Mouse (Mus musculus): ENCODE measurements around the gene Frem1. TPM values are rescaled to one million over a fixed set of nuclear protein-coding genes. Genes with fewer than 3 reads are reported as not detected.

The Frem1 gene
- total RNA-seq, 1 experiment from 2014 or later = not detected

GRCm38 (mm10) chr4:82945572-82946275 lies 106.4 kb downstream of the Frem1 start:
- ATAC-seq (ENCODE audit: extremely low read depth, insufficient number of reproducible peaks, low FRiP score, poor library complexity, severe bottlenecking) = no peak

GRCm38 (mm10) chr4:82940680-82941079 lies 111.5 kb downstream of the Frem1 start:
- no peak for ATAC-seq (ENCODE audit: extremely low read depth, insufficient number of reproducible peaks, low FRiP score, poor library complexity, severe bottlenecking)

- ATAC-seq (ENCODE audit: extremely low read depth, insufficient number of reproducible peaks, low FRiP score, poor library complexity, severe bottlenecking) = no peak
Observed at GRCm38 (mm10) chr4:82940248-82940647, 111.9 kb downstream of the Frem1 start.

GRCm38 (mm10) chr4:82934308-82934707 lies 117.8 kb downstream of the Frem1 start:
- ATAC-seq (ENCODE audit: extremely low read depth, insufficient number of reproducible peaks, low FRiP score, poor library complexity, severe bottlenecking) = no peak

- ATAC-seq (ENCODE audit: extremely low read depth, insufficient number of reproducible peaks, low FRiP score, poor library complexity, severe bottlenecking) = no peak
Observed at GRCm38 (mm10) chr4:82933698-82934210, 118.4 kb downstream of the Frem1 start.

GRCm38 (mm10) chr4:82930079-82930478 lies 122.1 kb downstream of the Frem1 start:
- ATAC-seq (ENCODE audit: extremely low read depth, insufficient number of reproducible peaks, low FRiP score, poor library complexity, severe bottlenecking) = no peak

- no peak for ATAC-seq (ENCODE audit: extremely low read depth, insufficient number of reproducible peaks, low FRiP score, poor library complexity, severe bottlenecking)
Observed at GRCm38 (mm10) chr4:82921962-82922361, 130.2 kb downstream of the Frem1 start.

- no peak for ATAC-seq (ENCODE audit: extremely low read depth, insufficient number of reproducible peaks, low FRiP score, poor library complexity, severe bottlenecking)
Observed at GRCm38 (mm10) chr4:82918625-82919024, 133.5 kb downstream of the Frem1 start.

- no peak for ATAC-seq (ENCODE audit: extremely low read depth, insufficient number of reproducible peaks, low FRiP score, poor library complexity, severe bottlenecking)
Observed at GRCm38 (mm10) chr4:82916678-82917050, 135.5 kb downstream of the Frem1 start.

GRCm38 (mm10) chr4:82916003-82916677 lies 136.0 kb downstream of the Frem1 start:
- no peak for ATAC-seq (ENCODE audit: extremely low read depth, insufficient number of reproducible peaks, low FRiP score, poor library complexity, severe bottlenecking)

- ATAC-seq (ENCODE audit: extremely low read depth, insufficient number of reproducible peaks, low FRiP score, poor library complexity, severe bottlenecking) = no peak
Observed at GRCm38 (mm10) chr4:82915576-82915975, 136.6 kb downstream of the Frem1 start.

GRCm38 (mm10) chr4:82914601-82915143 lies 137.5 kb downstream of the Frem1 start:
- ATAC-seq (ENCODE audit: extremely low read depth, insufficient number of reproducible peaks, low FRiP score, poor library complexity, severe bottlenecking) = no peak

GRCm38 (mm10) chr4:82895227-82895626 lies 156.9 kb downstream of the Frem1 start:
- no peak for ATAC-seq (ENCODE audit: extremely low read depth, insufficient number of reproducible peaks, low FRiP score, poor library complexity, severe bottlenecking)

GRCm38 (mm10) chr4:82892247-82892646 lies 159.9 kb downstream of the Frem1 start:
- ATAC-seq (ENCODE audit: extremely low read depth, insufficient number of reproducible peaks, low FRiP score, poor library complexity, severe bottlenecking) = no peak

- no peak for ATAC-seq (ENCODE audit: extremely low read depth, insufficient number of reproducible peaks, low FRiP score, poor library complexity, severe bottlenecking)
Observed at GRCm38 (mm10) chr4:82891566-82891965, 160.6 kb downstream of the Frem1 start.

GRCm38 (mm10) chr4:82891049-82891448 lies 161.1 kb downstream of the Frem1 start:
- no peak for ATAC-seq (ENCODE audit: extremely low read depth, insufficient number of reproducible peaks, low FRiP score, poor library complexity, severe bottlenecking)

- no peak for ATAC-seq (ENCODE audit: extremely low read depth, insufficient number of reproducible peaks, low FRiP score, poor library complexity, severe bottlenecking)
Observed at GRCm38 (mm10) chr4:82890585-82890984, 161.6 kb downstream of the Frem1 start.

GRCm38 (mm10) chr4:82886148-82886547 lies 166.0 kb downstream of the Frem1 start:
- ATAC-seq (ENCODE audit: extremely low read depth, insufficient number of reproducible peaks, low FRiP score, poor library complexity, severe bottlenecking) = no peak

GRCm38 (mm10) chr4:82885535-82885913 lies 166.6 kb downstream of the Frem1 start:
- ATAC-seq (ENCODE audit: extremely low read depth, insufficient number of reproducible peaks, low FRiP score, poor library complexity, severe bottlenecking) = no peak
